Mouse (Mus musculus) urinary bladder, postnatal 25 days (tissue): ENCODE results near the gene Mtg2.

Experiments used
- DNase-seq: peaks from one replicate; pipeline ENCODE4 v3.0.0; 2022; ENCODE audit warnings: low spot score

The Mtg2 gene

DNA sequence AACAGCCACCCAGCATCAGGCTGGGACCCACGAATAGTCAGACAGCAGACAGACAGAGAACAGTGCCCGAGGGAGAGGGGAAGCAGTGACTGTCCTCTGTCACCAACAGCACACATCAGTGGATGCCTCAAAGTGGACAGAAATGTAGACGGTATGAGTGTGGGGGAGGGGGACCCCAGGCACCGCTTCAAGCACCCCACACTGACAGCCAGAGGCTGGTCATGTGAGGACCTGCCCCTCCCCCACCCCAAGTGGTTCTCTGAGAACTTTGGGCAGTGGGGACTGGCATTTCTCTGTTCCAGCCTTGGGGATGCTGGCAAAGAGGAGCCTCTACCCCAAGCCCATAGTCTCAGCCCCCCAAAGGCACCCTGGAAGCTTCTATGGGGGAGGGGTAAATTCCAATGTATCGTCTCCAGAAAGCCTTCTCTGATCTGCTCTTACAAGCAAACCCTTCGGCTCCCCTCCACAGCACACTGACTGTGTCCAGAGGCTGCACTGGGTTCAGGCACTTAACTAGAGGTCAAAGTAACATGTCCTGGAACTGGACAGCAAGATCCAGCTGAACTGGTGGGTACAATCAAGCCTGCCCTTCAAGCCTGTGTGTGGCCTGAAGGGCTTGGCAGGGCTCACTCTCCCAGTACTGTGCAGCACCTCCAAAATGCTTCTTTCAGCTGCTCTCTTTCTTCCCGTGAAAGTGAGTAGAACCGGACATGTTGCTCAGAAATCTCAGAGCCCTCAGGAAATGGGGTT is 35.2 kb downstream of the Mtg2 start:
- no peak for DNase-seq

DNA sequence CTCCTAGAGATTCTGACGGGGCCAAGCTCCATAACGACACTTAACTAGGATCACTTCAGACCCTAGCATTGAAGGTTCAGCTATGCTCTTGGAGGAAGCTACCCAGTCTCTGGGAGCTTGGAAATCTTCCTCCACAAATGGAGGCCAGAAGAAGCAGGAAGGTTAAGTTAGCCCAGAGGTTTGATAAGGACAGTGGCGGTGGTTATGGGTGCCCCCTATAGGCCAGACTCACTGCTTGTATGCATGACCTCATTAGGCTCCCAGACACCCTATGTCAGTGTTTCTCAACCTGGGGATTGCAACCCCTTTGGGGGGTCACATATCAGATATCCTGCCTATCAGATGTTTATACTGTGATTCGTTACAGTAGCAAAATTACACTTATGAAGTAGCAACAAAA is 36.7 kb downstream of the Mtg2 start:
- DNase-seq = no peak

DNA sequence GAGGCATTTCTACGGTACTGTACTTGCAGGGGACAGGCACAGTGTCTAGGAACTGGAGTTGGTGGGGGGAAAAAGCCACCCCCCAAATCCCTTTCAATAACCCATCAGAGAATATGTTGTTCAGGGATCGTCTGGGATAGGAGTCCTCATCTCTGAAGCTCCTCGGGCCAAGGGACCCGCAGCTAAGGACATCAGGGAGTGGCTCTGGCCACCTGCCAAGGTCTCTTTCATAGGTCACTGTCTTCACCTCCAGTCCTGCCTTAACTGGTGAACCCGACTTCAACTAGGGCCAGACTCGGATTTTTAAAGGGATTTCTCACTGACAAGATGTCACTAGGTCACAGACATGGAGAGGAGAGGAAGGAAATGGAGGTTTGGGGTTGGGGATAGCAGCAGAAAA is 37.9 kb downstream of the Mtg2 start:
- no peak for DNase-seq

DNA sequence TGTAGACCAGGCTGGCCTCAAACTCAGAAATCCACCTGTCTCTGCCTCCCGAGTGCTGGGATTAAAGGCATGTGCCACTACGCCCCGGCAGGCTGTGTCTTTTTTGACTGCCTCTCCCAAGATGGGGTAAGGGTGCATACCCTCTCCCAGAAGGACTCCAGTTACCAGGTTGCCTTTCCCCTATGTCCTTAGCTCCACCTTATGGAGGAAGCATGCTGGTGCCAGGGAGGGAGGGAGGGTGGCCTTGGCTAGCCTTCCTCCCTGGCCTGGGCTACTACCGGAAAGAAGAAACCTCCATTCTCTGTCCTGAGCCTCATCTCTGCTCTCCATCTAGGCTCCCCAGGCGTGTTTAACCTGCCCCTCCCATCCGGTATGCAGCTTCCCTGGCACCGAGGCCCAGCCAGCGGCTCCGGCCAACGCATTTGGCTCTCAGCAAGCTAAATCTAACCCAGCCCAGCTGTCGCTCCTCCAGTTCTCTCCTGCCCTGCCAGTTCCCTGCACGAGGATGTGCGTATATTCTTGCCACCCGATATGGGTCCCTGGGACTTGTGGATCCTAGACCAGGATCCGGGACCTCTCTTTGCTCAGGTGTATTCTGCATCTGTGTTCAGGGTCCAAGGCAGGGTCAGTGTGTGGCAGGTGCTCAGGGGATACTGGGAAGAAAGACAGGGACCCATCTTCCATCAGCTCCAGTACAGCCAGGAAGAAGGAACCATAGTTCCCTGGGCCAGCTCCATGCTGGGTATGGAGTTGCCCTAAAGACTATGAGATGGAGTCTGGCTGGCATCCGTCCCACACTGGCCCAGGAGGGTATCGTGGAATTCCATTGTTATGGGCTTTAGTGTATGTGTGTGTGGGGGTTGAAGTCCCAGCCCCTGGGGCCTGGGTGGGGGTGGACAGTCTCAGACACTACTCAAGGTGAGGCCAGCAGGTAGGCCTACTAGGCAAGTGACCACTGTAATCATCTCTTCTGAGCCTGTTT is 43.8 kb downstream of the Mtg2 start:
- DNase-seq = peak; percentile 67

DNA sequence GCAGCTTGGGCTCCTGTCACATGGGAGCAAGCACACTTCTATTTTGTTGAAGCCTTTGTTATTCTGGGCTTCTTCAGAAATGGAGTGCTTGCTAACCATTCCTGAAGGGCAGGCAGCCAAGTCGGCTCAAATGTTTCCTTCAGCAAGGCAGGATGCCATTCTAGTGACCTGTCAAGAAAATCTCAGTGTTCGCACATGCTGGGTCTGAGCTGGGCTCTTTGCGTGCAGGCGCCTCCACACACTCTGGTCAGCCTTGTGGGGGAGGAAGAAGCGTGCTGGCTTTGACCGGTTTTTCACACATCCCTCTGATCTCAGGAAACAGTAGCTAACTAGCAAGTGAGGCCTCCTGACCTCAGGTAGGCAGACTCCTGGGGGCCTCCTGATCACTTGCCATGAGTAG is 44.9 kb downstream of the Mtg2 start:
- peak; percentile 63 for DNase-seq

DNA sequence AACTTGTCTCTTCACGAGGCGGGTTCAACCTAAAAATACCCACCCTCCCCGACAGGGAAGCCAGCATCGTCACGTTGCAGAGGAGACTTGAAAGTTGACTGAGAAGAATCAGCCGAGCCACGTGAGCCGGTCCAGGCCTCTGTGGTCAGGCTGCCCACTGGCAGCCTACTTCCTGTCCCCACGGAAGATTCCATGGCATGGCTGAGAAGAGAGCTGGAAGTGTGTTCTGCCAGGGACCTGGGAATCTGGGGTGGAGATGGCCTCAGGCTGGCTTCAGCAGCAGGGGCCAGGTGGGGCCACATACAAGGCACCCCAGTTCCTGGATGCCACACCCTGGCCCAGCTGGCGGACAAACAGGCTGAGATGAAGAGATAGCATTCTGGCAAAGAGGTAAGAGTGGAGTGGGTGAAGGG is 45.7 kb downstream of the Mtg2 start:
- DNase-seq = peak; percentile 59

DNA sequence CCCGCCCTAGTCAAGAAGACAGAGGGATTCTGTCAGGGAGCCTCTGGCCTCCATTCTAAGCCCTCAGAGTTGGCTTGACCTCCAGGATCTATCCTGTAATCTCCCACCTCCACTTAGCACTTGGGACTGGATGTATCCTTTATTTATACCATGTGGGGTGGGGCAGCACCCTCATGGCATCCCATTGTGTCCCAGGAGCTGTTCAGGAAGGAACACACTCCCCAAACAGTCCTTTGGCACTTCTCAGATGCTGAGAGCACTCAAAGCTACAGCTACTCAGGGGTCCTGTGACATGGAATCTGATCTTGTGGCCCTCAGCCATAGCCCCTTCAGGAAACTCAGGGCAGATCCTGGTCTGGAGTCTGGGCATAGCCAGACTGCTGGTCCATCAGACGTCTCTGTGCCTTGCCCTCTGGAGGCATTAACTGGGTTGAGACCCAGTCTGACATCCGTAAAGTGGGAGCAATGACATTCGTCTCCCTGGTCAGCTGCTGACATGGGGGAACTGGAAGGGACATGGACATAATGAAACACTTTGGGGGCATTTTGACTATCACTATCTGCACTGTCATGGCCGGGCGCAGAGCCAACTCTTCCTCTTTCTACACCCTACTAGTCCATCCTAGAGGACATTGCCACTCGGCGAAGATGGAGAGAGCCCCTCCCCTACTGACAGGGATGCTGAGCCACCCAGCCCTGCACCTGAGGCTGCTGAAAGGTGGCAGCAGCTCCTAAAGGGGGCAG is 46.5 kb downstream of the Mtg2 start:
- DNase-seq = no peak

DNA sequence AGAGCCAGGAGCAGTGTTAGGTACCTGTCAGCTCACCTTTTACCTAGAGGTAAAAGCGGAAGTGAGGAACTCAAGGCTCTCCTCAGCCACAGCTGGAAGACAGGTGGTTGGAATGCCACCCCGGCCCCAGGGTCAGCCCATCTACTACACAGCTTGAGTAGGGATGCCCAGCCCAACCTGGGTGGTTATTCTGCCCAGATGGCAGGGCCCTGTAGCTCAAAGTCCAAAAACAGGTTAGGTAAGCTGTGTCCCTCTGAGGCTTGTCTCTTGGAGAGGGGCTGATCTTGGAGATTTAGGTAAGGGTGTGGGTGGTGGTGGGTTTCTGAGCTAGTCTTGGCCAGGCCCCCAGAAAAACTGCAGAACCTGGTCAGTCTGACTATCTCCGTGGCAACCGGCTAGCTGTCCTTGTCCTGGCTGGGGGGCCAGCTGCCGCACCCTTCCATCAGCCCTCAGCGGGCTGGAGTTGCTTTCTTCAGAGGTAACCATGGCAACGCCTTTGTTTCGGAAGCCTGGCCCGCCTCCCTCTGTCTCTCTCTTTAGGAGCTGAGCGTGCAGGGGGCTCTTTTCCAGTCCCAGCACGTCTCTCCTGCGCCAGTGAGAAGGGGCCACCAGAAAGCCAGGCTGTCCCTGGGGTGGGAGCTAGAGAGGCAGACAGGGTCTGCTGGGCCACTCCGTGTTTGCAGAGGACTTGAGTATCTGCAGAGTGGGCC is 47.3 kb downstream of the Mtg2 start:
- peak; percentile 40 for DNase-seq

DNA sequence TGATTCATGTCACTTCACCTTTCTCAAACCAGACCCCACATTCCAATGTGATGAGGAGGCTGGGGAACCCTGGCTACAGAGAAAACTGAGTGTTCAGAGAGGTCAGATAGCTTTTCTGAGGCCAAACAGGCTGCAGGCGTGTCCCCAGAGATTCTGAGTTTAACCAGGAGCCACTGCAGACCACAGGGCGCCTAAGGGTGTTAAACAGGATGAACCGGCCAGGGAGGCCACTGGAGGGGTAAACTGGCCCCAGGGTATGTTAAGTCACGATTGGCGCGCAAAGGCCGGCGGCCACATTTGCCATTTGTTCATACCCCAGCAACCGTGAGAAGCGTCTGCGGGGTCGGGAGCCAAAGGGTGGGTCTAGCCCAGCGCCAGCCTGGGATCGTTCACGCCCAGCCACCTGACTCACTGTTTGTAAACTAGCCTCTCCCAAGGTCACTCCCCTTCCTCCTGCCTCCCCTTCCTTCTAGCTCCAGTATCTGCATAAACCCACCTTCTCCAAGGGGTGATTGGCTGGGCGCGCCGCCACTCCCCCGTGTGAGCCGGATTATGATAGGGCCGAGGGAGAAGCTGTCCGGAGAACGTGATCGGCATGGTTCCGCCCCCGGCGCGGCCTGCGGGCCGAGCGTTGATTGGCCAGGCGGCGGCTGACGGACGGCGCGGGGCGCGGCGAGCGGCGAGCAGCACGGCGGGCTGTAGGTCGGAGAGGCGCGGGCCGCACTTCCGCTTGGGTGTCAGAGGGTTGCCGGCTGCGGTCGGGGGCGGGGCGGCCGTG is 48.5 kb downstream of the Mtg2 start, which contains the start of gene Osbpl2:
Gene Osbpl2, plus strand, starts transcription at position 646 of the 778 bp plus-strand sequence.
- DNase-seq = peak; percentile 96

DNA sequence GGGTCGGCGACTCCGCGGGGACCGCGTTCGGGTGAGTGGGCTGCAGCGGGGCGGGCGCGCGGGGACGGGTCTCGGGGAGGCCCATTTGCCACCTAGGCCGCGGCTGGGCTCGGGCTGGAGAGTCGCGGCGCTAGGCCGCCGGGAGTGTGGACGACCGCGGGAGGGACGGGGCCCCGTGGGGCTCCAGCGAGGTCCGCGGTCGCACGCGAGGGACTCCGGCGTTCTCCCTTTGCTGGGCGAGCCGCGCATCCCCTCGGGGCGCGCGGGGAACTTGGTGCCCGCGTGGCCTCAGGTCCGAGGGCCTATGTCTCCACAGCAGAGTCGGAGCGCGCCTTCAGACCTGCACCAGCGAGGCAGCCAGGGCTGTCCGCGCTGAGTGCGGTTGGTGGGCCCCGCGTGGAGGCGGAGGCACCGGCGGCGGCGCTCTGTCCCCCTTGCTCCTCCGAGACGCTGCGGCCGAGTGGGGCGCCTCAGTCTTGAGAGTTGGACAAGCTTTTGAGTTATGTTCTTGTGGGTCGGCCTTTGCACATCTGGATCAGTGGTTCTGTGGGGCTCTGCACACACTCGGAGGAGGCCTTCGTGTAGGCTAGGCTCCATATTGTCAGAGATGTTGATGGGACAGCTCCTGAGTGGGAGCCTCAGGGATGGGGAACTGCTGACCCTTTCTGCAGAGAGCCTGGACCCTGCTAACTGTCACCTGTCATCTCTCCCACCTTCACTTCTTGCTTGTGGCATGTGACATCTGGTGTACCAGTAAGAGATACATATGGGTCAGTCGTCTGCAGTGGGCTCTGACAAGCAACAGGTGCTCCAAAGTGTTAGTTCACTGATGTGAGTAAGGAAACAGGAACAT is 49.3 kb downstream of the Mtg2 start:
- DNase-seq = peak; percentile 29

DNA sequence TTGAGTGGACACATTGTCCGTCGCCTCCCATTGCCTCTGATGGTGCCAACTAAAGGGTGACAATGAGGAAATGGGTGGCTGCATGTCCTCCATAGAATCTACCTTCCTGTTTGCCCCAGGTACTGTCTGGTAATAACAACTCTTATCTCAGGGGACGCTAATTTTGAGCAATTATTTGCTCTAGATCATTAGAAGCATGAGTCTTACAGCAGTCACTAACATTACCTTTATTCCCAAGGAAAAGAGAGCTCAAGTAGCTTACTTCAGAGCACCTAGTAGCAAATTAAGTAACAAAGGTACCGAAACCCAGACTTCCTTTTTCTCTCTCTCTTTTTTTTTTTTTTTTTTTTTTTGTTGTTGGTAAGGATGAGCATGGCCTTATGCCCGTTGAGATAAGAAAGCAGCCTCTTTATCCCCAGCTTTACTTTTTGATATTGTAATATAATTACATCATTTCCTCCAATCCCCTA is 49.9 kb downstream of the Mtg2 start:
- DNase-seq = no peak

DNA sequence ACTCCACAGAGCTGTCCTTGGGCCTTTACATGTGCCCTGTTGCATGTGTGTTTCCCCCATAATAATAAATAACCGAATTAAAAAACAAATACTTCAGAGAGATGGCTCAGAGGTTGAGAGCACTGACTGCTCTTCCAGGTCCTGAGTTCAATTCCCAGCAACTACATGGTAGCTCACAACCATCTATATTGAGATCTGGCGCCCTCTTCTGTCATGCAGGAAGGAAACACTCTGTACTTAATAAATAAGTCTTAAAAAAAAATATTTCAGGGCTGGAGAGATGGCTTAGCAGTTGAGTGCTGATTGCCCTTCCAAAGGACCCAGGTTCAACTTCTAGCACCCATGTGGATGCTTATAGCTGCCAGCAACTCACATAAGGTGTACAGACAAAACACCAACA is 53.8 kb downstream of the Mtg2 start:
- no peak for DNase-seq

DNA sequence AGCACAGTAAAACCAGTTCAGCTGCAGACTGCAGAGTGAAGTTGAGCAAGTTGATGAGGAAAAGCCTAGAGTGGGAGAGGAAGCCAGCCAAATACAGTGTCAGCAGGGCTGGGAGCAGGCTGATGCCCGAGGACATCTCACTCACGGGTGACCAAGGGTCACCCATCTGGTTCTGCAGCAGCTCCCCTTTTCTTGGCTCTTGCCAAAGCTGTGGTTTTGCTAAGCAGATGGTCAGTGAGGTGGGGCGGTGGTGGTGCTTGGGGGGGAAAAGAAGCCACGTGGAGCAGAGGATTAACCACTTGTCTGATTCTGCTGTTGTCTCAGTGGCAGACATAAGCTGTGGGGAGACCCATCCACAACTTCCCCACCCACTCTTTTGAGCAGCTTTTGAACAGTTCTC is 55.8 kb downstream of the Mtg2 start:
- peak; percentile 23 for DNase-seq

DNA sequence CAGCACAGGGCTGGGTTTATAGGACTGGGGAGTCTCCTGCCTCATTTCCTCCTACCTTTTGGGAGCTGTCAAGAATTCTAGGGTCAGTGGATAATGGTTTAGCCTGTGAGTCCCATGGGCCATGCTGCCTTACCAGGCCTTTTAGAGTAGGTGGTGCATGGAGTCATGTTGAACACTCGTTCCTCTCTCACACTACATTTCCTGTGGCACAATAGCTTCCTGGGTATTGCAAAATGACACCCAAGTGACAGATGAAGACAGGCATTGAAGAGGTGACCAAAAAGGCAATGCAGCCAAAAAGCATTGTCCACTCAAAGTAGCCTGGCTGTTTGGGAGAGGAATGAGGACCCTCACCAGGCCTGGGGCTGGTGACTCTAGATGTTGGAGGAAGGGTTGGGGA is 57.3 kb downstream of the Mtg2 start:
- DNase-seq = no peak

DNA sequence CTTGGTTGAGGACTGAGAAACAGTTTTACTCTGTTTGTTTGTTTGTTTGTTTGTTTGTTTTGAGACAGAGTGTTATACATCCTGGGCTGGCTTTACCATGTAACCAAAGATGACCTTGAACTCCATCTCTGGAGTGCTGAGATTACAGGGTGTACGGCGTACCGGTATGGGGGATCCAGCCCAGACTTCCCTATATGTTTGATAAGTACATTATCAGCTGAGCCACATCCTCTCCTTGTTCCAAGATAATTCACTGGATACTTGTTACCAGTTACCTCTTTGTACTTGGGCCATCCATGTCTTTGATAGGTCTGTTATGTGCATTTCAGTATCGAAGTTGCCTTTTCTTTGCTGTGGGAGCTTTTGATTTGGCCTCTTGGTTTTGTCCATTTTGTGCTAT is 62.8 kb downstream of the Mtg2 start:
- no peak for DNase-seq

DNA sequence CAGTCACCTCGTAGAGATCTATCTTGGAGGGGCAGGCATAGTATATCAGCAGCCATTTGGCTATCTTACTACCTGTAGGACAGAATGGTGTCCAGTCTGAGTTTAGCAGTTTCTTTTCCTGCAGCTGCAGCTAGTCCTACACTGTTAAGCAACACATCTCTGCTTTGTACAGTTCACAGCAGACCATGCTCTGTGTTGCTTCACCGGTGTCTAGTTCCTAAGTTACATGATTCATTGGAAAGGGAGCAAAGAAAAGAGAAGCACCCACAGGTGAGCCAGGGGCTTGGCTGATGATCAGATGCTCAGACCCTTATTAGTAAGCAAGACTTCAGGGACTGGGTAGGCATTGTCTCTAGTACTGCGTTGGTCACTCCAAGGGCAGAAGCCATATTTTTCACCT is 63.5 kb downstream of the Mtg2 start:
- no peak for DNase-seq

DNA sequence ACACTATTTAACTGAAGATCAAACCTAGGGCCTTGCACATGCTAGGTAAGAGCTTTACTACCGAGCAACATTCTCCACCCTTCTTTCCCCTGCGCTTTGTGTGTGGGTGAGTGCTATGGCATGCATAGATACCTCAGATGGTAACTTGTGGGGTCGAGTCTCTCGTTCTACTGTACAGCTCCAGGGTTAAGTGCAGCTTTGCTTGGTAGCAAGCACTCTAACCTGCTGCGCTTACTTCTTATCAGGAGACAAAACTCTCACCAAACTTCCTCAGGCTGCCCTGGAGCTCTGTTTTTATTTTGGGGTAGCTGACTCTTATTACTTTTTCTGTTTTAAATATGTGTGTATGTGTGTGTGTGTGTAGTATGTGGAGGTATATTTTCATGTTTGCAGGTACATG is 65.0 kb downstream of the Mtg2 start:
- DNase-seq = no peak
